Mouse (Mus musculus): ENCODE results near the gene Tex33.

Tex33 gene

DNA sequence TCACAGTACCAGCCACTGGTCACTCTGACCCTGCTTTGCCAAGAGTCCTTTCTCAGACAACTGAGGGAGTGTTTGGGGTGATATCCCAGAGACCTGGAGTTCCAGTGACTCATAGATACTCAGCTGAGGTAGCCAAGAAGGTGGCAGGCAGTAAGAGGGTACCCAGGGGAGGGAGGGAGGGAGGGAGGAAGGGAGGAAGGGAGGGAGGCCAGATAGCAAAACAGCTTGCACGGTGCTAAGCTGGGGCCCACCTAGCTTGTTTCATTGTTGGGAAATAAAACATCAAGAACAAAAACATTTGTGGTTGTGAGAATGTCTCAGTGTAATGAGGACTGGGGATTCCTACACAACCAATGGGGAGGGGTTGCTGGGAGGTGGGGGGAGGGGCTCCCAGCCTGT is 18.0 kb upstream of the Tex33 start:
- DNase-seq, result no peak

DNA sequence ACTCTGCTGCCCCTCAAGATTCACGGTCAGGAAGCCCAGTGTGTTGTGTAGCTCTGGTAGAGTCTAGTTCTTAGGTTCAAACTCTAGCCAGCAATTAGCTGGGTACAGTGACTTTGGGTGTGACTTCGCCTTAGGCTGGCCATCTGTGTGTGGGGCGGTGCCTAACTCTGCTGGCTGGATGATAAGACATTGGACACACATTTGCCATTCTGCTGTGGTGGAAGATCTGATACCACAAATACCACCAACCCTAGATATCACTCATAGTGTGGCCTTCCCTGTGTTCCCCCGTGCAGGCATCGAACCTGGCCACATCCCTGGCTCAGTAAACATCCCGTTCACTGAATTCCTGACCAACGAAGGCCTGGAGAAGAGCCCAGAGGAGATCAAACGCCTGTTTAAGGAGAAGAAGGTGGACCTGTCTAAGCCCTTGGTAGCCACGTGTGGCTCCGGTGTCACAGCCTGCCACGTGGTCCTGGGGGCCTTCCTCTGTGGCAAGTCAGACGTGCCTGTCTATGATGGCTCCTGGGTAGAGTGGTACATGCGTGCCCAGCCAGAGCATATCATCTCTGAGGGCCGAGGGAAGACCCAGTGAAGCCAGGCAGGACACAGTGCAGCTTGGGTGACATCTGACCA is 17.5 kb upstream of the Tex33 start:
- no peak for DNase-seq

DNA sequence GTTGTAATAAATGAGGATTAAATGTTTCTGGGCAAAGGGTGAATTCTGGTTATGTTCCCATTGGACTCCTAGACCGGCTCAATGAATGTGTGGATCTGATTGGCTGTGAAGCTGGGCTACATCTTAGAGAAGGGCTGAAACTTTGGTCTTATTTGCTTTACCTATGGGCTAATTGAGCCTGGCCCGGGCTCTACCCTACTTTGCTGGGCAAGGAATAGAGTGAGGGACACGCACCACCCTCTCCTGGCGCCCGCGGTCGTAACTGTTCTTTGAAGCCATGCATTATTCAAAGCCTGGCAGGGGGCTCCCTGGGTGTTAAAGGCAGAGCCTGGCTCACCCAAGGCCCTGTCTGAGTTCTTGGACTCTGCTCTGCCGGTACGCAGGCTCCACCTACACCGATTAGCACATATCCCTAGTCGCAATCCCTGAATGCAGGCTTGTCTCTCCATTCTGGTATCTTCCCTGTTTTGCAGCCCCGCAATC is 13.9 kb upstream of the Tex33 start:
- no peak for DNase-seq

DNA sequence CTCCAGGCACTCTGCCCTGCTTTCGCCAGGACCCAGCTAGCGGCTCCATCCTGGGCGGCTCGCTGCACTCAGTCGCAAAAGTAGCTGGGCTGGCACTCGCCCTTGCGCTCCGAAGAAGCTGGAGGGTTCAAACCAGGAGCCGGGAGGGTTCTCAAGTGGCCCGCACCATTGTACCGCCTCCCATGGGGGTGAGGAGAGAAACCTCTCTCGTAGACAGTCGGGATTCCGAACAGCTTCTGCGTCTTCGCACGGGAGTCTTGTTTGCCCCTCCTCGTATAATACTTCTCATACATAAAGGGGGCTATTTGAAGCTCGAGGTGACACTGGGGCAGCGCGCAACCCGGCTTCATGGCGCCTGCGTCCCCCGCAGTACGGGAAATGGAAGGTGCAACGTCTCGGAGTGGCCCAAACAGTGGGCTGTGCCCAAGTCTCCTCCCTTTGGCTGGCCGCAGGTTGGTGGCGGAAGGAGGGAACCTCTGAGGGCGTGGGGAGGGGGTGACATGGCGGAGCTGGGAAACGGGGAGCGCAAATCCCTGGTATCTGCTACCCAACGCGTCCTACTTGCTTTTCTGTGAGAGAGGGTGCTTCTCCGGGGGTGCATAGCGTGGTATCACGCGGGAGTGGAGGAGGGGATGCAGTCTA is 10.7 kb upstream of the Tex33 start, which contains the start of gene Mpst:
Gene Mpst, plus strand, starts transcription at position 124 of the 642 bp plus-strand sequence.
- peak; percentile 88 to 92 for DNase-seq

DNA sequence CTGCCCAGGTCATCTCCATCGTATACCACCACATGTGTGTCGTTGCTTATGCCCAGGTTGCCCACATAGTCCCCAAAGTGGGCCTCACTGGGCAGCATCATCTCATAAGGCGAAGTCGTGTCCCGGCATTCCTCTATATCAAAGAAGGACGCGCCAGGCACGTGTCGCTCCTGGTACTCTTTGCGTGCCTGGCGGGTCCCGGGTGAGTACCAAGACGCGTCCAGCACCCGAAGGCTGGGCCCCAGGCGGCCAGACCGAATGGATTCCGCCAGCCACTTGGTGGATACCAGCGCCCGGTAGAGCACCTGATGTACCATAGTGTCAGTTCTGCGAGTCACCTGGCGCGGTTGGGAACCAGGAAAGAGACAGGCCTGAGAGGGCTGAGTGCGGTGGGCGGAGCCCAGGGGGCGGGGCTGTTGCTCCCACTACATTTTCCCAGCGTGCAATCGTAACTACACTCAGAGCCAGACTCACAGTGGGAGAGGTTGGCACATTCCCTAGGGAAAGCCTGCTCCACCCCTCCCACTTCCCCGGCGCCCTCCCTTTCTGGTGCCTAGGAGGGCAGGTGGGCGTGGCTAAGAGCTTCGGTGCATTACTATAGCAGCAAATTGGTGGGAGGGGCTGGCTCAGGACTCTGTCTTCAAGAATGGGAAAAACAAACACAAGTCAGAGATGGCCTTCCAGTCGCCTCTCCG is 10.0 kb upstream of the Tex33 start, which contains the start of gene Tst:
Gene Tst, minus strand, starts transcription at position 391 of the 695 bp plus-strand sequence.
- peak; percentile 80 to 84 for DNase-seq

DNA sequence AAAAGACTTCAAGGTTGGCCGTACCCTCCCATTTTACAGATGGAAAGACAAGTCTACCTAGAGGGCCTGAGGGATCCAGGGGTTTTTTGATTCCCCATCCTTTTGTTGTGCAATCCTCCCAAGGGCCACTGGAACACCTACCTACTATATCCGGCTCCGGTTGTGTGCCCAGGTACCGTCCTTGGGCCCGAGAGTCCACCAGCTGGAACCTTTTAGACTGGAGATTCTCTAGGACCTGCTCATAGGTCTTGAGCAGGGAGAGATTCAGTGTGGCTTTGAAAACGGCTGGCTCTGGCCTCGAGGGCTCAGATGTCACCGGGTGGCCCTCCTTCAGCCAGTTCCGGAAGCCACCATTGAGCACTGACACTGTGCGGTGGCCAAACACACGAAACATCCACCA is 9.4 kb upstream of the Tex33 start:
- no peak for DNase-seq

DNA sequence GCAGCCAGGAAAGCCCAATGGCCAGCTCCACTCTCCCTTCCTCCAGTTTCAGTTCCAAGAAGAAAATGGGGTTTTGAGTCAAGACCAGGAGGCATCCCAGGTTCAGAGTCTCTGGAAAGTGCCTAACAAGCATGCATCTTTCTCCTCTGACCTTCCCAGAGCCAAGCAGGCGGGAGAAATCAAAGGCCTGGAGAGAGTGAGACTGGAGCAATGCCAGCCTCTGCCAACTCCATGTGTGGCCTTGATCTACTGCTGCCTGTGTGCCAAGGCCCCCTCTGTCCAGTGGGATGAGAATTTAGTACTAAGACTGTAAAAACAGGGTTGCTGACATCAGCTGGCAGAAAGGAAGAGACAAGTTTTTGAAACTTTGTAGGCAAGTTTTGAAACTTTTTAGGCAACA is 8.2 kb upstream of the Tex33 start:
- peak in 1 of 2 experiments; percentile 25 for DNase-seq

DNA sequence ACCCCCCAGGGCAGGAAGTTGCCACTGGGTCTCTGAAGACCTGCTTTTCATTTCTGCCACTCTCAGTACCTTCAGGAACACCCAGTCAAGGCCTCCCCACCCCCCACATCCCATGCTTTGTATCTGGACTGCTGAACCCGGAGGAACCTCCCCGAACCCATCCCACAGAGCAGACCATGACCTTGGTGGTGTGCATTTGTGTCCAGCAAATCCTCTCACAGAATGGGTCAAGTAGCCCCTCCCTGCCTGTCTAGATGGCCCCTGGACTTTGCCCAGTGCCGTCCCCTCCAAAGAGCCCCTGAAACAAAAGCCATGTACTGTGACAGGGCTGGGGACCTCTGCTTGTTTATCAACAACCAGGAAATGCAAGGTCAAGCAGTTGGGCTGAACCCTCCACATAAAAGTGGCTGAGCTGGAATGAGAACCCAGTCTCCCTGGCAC is 7.6 kb upstream of the Tex33 start:
- DNase-seq, result no peak

DNA sequence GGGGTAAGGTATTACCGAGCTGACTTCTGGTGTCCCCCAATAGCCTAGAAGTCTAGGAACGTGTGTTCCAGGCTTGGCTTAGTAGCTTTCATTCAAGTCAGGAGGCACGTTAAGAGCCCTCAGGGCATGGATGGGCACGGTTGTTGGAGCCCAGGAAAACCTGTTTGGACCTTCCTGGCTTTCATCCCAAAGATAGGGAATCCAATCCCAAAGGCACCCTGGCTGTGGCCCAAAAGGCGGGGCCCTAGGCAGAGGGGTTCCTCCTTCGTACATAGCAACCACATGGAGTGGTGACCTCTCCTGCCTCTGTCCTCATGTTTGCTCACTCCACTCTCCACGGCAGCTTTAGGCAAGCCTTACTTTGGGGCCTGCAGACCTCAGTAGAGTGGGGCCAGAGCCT is 6.7 kb upstream of the Tex33 start:
- no peak for DNase-seq

DNA sequence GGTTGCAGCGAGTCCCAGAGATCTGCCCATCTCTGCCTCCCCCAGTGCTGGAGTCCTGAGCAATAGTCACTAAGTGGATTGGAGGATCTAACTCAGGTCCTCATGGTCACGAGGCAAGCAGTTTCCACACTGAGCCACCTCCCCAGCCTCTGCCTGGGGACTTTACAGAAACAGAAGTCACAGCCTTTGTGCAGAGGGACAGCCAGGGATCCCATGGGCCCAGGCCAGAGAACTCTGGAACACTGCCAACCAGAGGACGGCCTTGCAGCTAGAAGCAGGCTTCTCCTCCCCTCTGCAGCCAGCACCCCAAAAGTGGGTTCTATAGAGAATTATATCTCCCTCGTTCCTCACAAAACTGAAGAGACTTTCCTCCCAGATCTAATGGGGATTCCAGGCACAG is 6.2 kb upstream of the Tex33 start:
- DNase-seq, result peak; percentile 55 to 66

DNA sequence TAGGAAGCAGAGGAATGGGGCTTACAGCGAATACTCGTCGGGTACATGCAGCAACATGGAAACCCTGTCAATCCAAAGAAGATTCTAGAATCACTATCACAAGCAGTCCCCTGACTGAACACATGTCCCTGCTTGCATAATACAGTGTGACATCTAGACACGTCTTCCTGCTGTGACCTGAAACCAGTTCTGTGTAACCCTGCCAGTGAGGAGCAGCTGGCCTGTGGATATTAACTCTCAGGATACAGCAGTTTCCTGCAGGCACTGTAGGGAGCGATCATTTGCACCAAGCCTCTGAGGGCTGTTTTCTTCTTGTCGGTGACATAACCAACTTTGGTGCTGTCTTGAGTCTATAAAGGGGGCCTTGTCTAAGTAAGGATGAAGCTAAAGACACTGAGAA is 5.6 kb upstream of the Tex33 start:
- no peak for DNase-seq

DNA sequence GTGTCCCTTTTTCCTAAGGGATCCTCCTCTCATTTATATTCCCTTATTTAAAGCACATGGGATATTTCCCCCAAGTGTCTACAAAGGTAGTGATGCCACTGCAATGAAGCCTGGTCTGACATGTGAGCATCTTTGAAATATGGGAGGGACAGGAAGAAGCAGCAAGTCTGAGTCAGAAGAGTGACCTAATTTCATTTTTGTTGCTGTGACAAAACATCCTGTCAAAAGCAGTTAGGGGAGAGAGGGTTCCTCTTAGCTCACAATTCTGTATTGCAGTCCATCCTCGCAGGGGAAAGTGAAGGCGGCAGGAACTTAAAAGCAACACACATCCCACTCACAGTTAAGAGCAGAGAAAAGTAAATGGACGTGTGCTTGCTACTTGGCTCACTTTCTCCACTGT is 4.9 kb downstream of the Tex33 start:
- no peak for DNase-seq

DNA sequence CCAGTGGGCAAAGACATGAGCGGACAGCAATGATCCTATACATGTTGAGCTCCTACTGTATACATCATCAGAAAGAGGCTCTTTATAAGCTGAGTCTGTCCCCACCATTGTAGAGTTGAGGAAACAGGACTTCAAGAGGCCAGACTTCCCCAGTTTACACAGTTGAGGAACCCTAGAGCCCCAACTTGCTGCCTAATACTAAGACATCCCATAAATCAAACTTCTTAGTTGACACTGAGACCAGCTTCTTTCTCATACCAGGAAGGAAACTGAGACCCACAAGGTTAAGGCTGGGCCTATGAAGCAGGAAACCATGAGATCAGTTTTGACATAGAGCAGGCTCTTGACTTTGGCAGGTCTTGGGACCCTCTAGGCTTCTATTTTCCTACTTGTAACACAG is 10.1 kb downstream of the Tex33 start:
- no peak for DNase-seq

DNA sequence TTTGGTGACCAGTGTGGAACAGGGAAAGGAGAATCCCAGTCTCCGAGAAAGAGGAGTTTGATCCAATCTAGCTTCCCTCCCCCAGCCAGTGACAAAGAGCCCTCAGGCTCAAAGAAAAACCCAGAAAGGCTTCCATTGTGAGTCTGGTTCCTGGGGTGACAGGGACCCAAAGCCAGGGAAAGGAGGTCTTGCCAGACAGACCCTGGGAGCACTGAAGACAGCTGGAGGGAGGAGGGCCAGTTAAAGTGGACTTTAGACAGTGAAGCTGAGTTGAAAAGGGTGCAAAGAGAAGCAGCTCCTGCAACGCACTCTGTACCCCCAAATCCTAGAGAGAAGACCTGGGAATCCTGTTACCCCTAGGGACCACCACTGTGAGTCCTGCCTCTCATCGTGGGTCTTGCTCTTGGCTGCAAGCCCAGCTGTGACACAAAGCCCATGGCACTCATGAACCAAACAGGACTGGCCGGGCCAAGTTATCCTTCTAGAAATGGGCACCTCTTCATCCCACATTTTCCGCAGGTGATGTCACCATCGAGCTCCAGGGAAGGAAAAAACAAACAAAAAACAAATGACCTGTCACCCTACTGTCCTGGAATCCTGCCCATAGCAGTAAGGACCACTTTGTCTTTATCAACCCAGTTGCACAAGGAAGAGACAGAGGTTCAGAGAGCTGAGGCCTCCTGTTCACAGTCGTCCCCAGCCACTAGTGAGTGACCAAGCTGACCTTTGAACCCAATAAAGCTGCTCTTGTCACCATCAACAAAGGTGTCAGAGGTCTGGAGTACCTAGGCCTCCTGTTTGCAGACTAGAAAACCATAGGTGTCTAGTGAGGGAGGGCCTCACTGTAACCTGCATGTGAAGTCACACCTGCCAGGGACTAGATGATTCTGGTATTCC is 11.2 kb downstream of the Tex33 start:
- no peak for DNase-seq

DNA sequence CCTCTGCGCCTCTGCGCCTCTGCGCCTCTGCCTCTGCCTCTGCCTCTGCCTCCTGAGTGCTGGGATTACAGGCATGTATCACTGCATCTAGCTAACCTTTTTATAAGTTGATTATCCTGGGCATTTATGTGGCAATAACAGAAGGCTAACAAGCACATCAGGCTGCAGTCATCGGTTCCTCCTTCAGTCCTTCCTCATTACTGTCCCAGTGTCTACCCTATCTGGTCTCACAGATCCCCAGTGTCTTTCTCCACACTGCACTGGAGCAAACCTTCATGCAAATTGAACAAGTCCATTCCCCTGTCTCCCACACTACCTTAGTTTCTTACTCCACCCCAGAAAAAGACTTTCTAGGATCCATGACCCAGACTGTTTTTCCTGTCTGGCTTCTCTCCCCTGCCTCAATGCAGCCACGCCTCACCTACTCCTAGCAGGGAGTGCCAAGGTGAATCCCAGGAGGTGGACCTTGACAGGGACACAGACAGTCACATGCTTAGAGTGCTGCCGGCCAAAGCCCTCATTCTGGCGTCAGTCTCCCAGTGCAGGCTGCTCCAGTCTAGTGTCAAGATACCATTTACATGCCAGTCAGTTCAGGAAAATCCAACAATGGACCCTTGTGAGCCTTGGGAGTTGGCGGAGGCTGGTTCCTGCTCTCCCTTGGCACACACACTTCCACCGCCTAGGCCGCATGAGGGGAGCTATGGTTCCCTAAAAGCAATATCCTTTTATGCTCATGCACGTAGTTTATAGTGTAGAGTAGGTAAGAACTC is 12.1 kb downstream of the Tex33 start:
- DNase-seq, result no peak

DNA sequence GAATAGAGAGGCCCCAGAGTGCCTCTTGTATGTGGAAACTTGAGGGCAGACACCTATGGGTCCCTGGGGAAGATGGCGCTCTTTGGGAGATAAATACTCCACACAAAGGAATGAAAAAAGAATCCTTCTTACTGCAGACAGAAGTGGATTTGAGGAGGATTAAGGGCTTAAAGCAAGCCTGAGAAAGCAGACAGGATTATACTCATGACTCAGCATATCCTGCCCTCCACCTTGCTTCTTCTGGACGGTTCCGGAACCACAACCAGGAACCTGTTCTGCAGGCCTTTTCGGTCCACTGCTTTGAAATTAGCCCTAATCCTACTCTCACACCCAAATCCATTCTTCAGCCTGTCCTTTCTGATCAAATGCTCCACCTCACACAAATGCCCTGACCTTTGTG is 13.6 kb downstream of the Tex33 start:
- no peak for DNase-seq

DNA sequence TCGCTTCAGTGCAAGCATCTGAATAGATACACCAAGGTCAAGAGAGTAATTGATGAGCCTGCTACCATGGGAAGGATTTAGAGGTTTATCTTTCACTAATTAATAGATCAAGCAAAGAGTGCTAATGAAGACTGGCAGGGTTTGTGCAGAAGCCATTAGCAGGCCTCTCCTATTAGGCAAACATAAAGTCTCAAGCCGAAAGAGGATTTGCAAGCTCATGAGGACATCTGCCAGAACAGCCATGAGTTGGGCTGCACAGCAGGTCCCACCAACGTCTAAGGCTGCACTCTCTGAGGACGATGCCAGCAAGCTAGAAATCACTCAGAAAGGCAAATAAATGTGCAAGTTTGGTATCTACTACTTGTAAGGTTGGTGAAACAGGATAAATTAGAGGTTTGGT is 15.0 kb downstream of the Tex33 start:
- DNase-seq, result no peak

DNA sequence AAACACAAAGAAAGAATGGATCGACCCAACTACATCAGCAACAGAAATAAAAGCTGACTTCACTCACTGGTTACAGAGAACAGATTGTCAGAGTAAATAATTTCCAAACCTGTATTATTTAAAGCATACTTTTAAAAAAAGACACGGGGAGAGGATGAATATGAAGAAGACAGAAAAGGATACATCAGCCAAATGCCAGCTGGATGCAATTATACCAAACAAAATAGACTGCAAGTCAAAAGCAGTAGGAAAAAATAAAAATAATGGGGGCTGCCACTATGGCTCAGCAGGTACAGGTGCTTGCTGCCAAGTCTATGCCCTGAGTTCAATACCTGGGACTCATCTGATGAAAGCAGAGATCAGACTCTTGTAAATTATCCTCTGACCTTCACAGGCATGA is 15.5 kb downstream of the Tex33 start:
- DNase-seq, result no peak

DNA sequence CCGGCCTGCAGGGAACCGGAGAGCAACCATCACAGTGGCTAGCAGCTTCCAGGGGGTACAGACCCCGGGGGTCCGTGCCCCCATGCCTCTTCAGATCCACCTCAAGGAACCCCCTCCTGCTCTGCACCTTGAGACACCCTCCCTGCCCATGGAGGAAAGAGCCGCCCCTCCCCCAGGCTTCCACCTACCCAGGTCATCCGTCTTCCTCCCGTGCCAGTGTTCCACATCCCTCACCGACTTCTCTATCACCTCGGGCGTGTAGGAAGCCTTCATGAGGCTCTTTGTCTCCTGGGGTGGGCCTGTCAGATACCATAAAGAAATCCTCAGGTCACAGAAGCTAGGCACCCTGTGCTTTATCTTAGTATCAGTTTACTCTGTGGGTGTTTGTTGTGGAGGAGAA is 17.2 kb downstream of the Tex33 start:
- no peak for DNase-seq

DNA sequence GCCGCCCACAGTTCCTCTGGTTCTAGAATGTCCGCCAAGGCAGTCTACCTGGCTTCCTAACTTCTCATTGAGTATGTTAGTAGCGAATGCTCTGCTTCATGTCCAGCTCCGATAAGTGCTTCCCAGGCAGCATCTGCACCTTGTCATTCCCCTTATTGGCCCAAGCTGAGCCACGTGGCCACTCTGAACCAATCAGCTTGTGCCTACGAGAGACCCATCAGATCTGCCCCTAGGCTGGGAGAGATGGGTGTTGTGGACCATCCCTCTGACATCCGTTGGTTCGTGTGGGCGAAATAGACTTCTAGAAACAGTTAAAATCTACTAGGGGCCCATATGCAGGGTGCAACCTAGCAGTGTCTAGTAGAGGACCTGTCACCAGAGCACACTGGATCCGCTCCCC is 17.9 kb downstream of the Tex33 start:
- no peak for DNase-seq

DNA sequence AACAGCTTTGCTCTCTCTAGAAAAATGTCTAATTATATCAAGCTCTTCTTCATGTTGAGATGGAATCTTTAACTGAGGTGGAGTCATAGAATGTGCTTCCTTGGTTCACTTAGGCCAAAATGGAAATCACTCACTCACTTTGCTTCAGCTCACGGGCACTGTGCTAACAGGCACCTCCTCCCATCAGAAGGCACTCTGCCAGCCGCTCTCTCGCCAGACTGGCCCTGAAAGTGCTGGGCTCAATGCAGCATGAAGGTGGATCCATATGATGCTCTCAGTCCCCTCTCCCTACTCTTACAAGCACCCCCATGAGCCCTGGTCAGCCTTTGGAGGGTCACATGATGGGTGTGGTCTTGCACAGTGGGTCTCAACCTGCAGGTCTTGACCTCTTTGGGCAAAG is 21.5 kb downstream of the Tex33 start:
- peak; percentile 22 to 49 for DNase-seq

DNA sequence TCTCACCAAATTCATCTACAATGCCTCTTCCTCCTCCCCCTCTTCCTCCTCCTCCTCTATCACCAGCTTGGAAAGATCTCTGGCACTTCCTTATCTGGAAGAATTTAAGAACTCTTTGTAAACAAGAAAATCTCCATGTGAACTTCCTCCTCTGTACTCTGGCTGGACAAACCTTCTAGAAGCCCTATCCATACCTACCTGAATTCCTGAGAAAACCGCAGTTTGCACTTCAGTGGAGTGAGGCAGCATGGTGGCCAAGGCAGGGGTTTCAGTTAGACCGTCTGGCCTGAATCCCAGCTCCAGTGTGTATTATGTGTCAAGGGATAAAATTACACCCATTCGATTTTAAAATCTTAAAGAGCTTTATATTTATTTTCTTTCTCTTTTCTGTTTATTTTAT is 22.9 kb downstream of the Tex33 start:
- DNase-seq, result no peak

All from cerebellum, postnatal 36 days (tissue).